Mouse (Mus musculus): ENCODE results near the gene Soat2. TPM values are rescaled to one million over a fixed set of nuclear protein-coding genes. Genes with fewer than 3 reads are reported as not detected.
A peak's percentile ranks its signal among the peaks of the same experiment; 100 is the strongest.

The Soat2 gene
- 3.3 and 6.3 TPM in 2 replicates for total RNA-seq (2017)

- peak; percentile 67 for ATAC-seq (replicated peaks; ENCODE audit: low read depth, poor library complexity, severe bottlenecking)
These were observed at the start of gene Soat2 for GRCm38 (mm10) chr15:102150301-102151135. TSS of gene Soat2 (plus strand) at chr15:102150526.

- no peak for ATAC-seq (replicated peaks; ENCODE audit: low read depth, poor library complexity, severe bottlenecking)
These were observed 49.2 kb upstream of the Soat2 start for GRCm38 (mm10) chr15:102100996-102101671.

GRCm38 (mm10) chr15:102101672-102102541, 48.4 kb upstream of the Soat2 start:
- ATAC-seq (replicated peaks; ENCODE audit: low read depth, poor library complexity, severe bottlenecking), result no peak

GRCm38 (mm10) chr15:102102548-102103121, 47.7 kb upstream of the Soat2 start:
- ATAC-seq (replicated peaks; ENCODE audit: low read depth, poor library complexity, severe bottlenecking), result no peak

GRCm38 (mm10) chr15:102103371-102103946, 46.9 kb upstream of the Soat2 start:
- ATAC-seq (replicated peaks; ENCODE audit: low read depth, poor library complexity, severe bottlenecking), result no peak

GRCm38 (mm10) chr15:102103947-102104555, 46.3 kb upstream of the Soat2 start:
- no peak for ATAC-seq (replicated peaks; ENCODE audit: low read depth, poor library complexity, severe bottlenecking)

GRCm38 (mm10) chr15:102105360-102105759, 45.0 kb upstream of the Soat2 start:
- no peak for ATAC-seq (replicated peaks; ENCODE audit: low read depth, poor library complexity, severe bottlenecking)

GRCm38 (mm10) chr15:102105764-102106730, 44.3 kb upstream of the Soat2 start:
- 0 out of 2 replicates have a peak, but pooled peaks have one; percentile 19 for ATAC-seq (replicated peaks; ENCODE audit: low read depth, poor library complexity, severe bottlenecking)

- ATAC-seq (replicated peaks; ENCODE audit: low read depth, poor library complexity, severe bottlenecking), result no peak
These were observed 43.4 kb upstream of the Soat2 start for GRCm38 (mm10) chr15:102106754-102107456.

- peak; percentile 61 for ATAC-seq (replicated peaks; ENCODE audit: low read depth, poor library complexity, severe bottlenecking)
These were observed 42.4 kb upstream of the Soat2 start for GRCm38 (mm10) chr15:102107689-102108573.

GRCm38 (mm10) chr15:102108651-102109525, 41.4 kb upstream of the Soat2 start:
- ATAC-seq (replicated peaks; ENCODE audit: low read depth, poor library complexity, severe bottlenecking), result peak; percentile 52

GRCm38 (mm10) chr15:102110271-102110670, 40.1 kb upstream of the Soat2 start:
- ATAC-seq (replicated peaks; ENCODE audit: low read depth, poor library complexity, severe bottlenecking), result no peak

GRCm38 (mm10) chr15:102110701-102111494, 39.4 kb upstream of the Soat2 start:
- ATAC-seq (replicated peaks; ENCODE audit: low read depth, poor library complexity, severe bottlenecking), result no peak

GRCm38 (mm10) chr15:102111495-102111829, 38.9 kb upstream of the Soat2 start:
- ATAC-seq (replicated peaks; ENCODE audit: low read depth, poor library complexity, severe bottlenecking), result no peak

GRCm38 (mm10) chr15:102112181-102112580, 38.1 kb upstream of the Soat2 start:
- ATAC-seq (replicated peaks; ENCODE audit: low read depth, poor library complexity, severe bottlenecking), result no peak
